Mouse (Mus musculus) neural tube, embryonic 13.5 days (tissue): ENCODE results near the gene Shc1. TPM values are rescaled to one million over a fixed set of nuclear protein-coding genes. Genes with fewer than 3 reads are reported as not detected.

Source experiments
- ATAC-seq: fragments of 200-750 bp; cut with Nextera tagmentation; 2 replicates; pipeline ENCODE4 v1.8.0; 2017; ENCODE audit warnings: low read depth, mild to moderate bottlenecking, moderate TSS enrichment, moderate library complexity
- H3K27ac ChIP-seq: fragments of 300-500 bp; sonication (generic); replicated peaks from 2 replicates; pipeline ENCODE4 v1.5.1; 2015; ENCODE audit warnings: moderate library complexity, mild to moderate bottlenecking, inconsistent platforms
- H3K27me3 ChIP-seq: fragments of 300-500 bp; sonication (generic); 2 replicates; pipeline ENCODE4 v1.6.1; 2015; ENCODE audit warnings: mild to moderate bottlenecking, inconsistent platforms
- H3K36me3 ChIP-seq: fragments of 300-500 bp; sonication (generic); 2 replicates; pipeline ENCODE4 v1.6.1; 2015; ENCODE audit warnings: mild to moderate bottlenecking, inconsistent platforms
- H3K4me1 ChIP-seq: fragments of 300-500 bp; sonication (generic); replicated peaks from 2 replicates; pipeline ENCODE4 v1.6.1; 2015; ENCODE audit warnings: inconsistent platforms
- H3K4me2 ChIP-seq: fragments of 300-500 bp; sonication (generic); 2 replicates; pipeline ENCODE4 v1.6.1; 2015; ENCODE audit warnings: inconsistent platforms, mild to moderate bottlenecking, moderate library complexity
- H3K4me3 ChIP-seq: fragments of 300-500 bp; sonication (generic); 2 replicates; pipeline ENCODE4 v1.5.1; 2015; ENCODE audit warnings: mild to moderate bottlenecking, inconsistent platforms
- H3K9ac ChIP-seq: fragments of 300-500 bp; sonication (generic); 2 replicates; pipeline ENCODE4 v1.6.1; 2015; ENCODE audit warnings: moderate library complexity, mild to moderate bottlenecking, inconsistent platforms
- H3K9me3 ChIP-seq: fragments of 300-500 bp; sonication (generic); 2 replicates; pipeline ENCODE4 v1.6.1; 2016; ENCODE audit warnings: inconsistent platforms
- WGBS: fragments of 180-500 bp; shearing (Covaris S2); methylation state at CpG from one replicate; pipeline ENCODE4 v1.1.7; 2015; 5-methylcytosine and 5-hydroxymethylcytosine counted together
- polyA plus RNA-seq: library from polyadenylated mRNA; unstranded; fragments of >200 nt; fragmentation: Nextera tagmentation; extraction: Ambion mirVana; gene quantifications from 2 replicates; pipeline ENCODE4 v1.2.1, GENCODE M21; 2015

Gene Shc1
- polyA plus RNA-seq, 1 experiment from 2014 or later = 41.8 TPM

DNA sequence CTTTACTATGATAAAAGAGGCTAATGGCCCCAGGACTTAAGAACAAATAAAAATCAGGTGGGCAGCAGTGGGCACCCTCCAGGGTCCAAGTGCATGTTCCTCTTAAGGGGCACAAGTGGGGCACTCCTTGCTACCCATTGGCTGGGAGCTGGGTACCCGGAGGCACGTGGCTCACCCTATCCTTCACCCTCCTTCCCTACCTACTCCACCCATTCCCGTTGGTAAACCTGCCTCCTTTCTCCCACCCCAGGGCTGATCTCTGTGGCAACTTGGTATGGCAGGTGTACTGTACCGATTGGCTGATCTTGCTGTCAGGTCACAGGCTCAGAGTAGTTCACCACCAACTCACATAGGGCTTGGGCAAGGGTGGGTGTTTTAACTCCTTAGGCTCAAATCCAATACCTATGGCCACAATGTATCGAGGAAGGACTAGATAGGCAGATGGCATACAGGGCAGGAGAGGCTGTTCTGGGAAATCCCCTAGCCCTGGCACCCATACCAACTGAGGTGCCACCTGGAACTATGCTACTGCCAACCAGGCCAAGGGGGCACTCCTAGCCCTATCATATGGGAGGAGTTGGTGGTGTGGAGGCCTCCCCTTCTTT lies 34.5 kb upstream of the Shc1 start:
- ATAC-seq = no peak
- 84% methylated on average over 5 of the region's 5 CpGs for WGBS
- Histone ChIP-seq H3K9me3 (no peaks in the 10 kb centered on the region), H3K27me3 (0 out of 2 replicates have a peak, but pooled peaks cover 5% of the 10 kb centered on the region), H3K27ac (no peak overlapping the region), H3K4me3 (no peak overlapping the region), H3K4me2 (no peak overlapping the region), H3K36me3 (no peaks in the 10 kb centered on the region), H3K9ac (no peak overlapping the region), H3K4me1 (peaks cover 15% of the 10 kb centered on the region)

GRCm38 (mm10) chr3:89384331-89385076 lies 33.7 kb upstream of the Shc1 start:
- Histone ChIP-seq H3K36me3 (no peaks in the 10 kb centered on the region), H3K4me1 (peaks cover 9% of the 10 kb centered on the region; the same call in 1 of the 2 replicates), H3K4me3 (no peak overlapping the region), H3K27me3 (0 out of 2 replicates have a peak, but pooled peaks cover 5% of the 10 kb centered on the region), H3K9me3 (no peaks in the 10 kb centered on the region), H3K27ac (no peak overlapping the region), H3K9ac (no peak overlapping the region), H3K4me2 (no peak overlapping the region)
- no peak for ATAC-seq
- 81% methylated on average over 11 of the region's 12 CpGs for WGBS

- Histone ChIP-seq H3K36me3 (no peaks in the 10 kb centered on the region), H3K9me3 (no peaks in the 10 kb centered on the region), H3K4me2 (no peak overlapping the region), H3K27ac (no peak overlapping the region), H3K9ac (no peak overlapping the region), H3K27me3 (0 out of 2 replicates have a peak, but pooled peaks cover 5% of the 10 kb centered on the region), H3K4me3 (no peak overlapping the region), H3K4me1 (peaks cover 8% of the 10 kb centered on the region; the same call in 1 of the 2 replicates)
- 55% methylated on average over 11 of the region's 11 CpGs for WGBS
- no peak for ATAC-seq
Measured at GRCm38 (mm10) chr3:89385451-89385850, 32.8 kb upstream of the Shc1 start.

GRCm38 (mm10) chr3:89386438-89387420 lies 31.5 kb upstream of the Shc1 start:
- H3K27ac ChIP-seq = no peak overlapping the region
- no peaks in the 10 kb centered on the region for H3K9me3 ChIP-seq
- H3K9ac ChIP-seq = no peak overlapping the region
- H3K27me3 ChIP-seq = 0 out of 2 replicates have a peak, but pooled peaks cover 5% of the 10 kb centered on the region
- no peak overlapping the region for H3K4me2 ChIP-seq
- WGBS = 55% methylated on average over 17 of the region's 17 CpGs
- no peaks in the 10 kb centered on the region for H3K36me3 ChIP-seq
- no peak overlapping the region for H3K4me3 ChIP-seq
- no peak for ATAC-seq
- H3K4me1 ChIP-seq = peaks cover 21% of the 10 kb centered on the region

- ATAC-seq = no peak
- Histone ChIP-seq H3K4me3 (no peak overlapping the region), H3K9ac (no peak overlapping the region), H3K27me3 (peaks cover 12% of the 10 kb centered on the region), H3K36me3 (no peaks in the 10 kb centered on the region), H3K4me1 (peaks cover 30% of the 10 kb centered on the region), H3K4me2 (no peak overlapping the region), H3K27ac (no peak overlapping the region), H3K9me3 (no peaks in the 10 kb centered on the region)
- WGBS = 85% methylated on average over 11 of the region's 11 CpGs
Measured at GRCm38 (mm10) chr3:89387632-89388031, 30.6 kb upstream of the Shc1 start.

DNA sequence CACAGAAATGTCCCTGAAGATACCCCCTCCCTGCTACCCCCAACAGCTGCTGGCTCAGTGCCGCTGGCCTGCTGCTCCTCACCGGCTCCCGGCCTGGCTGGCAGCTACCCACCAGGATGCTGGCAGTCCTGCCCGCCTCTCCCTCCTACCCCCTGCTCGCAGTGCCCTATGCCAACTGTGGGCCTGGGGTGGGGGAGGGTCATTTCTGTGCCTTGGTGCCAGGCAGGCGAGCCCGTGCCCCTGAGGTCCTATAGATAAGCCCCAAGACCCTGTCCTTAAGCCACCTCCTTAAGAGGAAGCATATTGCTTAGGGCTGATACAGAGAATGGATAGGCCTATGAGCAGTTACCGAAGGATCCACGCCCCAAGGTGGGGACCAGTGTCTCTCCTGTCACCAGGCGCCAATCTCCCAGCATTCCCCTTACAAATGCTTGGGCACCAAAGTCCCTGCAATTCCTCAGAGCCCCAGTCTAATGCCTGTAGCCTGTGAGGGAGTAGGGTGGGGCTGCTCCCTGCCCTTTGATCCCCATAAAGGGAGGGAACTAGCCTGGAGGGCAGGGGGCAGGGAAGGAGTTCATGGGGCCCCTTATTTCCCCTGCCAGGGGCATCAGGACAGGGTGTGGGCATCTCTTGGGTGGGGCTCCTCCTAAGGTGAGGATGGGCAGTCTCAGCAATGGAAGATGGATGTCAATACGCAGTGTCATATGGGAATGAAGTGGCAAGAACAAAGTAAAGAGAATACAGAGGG lies 29.9 kb upstream of the Shc1 start:
- ATAC-seq = no peak
- Histone ChIP-seq H3K9ac (no peak overlapping the region), H3K9me3 (no peaks in the 10 kb centered on the region), H3K36me3 (no peaks in the 10 kb centered on the region), H3K4me2 (no peak overlapping the region), H3K4me3 (no peak overlapping the region), H3K27ac (no peak overlapping the region), H3K4me1 (peaks cover 36% of the 10 kb centered on the region), H3K27me3 (peaks cover 16% of the 10 kb centered on the region)
- WGBS = 66% methylated on average over 11 of the region's 11 CpGs

DNA sequence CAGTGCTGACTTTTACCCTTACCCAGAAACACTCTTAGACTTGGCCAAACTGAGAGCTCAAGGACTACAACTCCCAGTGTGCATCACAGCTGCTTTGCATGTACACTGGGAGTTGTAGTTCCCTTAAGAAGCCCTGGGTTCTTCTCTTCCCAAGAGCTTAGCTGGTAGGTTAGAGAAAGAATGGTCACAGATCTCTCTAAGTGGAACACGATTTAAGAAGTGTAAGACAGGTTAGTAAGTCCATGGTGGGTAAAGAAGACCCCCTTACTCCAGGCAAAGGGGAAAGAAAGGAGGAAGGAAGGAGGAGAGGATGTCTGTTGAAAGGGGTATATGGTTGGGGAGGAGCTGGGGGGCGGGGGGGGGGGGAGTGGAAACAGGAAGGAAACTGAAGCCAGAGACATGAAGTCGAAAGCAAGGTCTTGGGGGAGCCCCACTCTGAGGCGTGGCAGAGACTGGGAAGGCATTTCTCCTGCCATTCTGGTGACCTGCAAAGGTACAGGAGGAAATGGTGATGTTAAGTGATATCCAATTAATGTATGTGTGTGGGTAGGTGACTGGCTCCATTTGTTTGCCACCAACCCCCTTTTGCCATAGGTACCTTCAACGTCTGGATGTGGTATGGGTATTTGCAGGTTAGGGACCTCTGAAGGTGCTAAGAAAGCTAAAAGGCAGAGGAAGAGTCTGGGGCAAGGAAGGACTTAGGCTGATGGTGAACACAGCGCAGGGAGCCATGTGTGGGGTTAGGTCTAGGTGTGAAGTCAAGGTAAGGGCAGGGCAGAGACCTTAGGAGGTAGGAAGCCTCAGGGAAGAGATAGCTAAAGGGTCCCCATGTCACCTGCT lies 29.1 kb upstream of the Shc1 start:
- H3K36me3 ChIP-seq = no peaks in the 10 kb centered on the region
- no peak overlapping the region for H3K4me2 ChIP-seq
- 62% methylated on average over 5 of the region's 6 CpGs for WGBS
- no peak overlapping the region for H3K4me3 ChIP-seq
- no peak overlapping the region for H3K27ac ChIP-seq
- no peak overlapping the region for H3K9ac ChIP-seq
- no peak for ATAC-seq
- peaks cover 44% of the 10 kb centered on the region for H3K4me1 ChIP-seq
- no peaks in the 10 kb centered on the region for H3K9me3 ChIP-seq
- H3K27me3 ChIP-seq = peaks cover 16% of the 10 kb centered on the region

DNA sequence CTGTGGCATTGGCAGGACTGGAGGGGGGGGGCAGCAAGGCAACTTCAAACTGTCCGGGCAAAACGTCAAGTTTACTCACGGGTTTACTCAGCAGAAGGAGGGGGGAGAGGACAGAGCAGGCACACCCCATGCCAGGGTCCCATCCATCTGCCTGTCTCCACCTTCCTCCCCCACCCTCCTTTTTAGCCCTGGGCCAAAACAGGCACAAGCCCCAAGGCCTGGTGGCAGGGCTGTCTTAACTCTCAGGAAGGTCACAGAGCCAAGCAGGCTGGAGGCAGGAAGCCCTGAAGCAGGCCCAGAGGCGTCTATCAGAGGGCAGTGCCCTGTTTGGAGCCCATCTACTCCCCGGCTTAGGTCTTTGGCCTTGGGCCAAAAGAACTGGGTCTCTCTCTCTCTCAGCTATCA lies 28.1 kb upstream of the Shc1 start:
- H3K4me3 ChIP-seq = no peak overlapping the region
- H3K9me3 ChIP-seq = no peaks in the 10 kb centered on the region
- no peak for ATAC-seq
- no peak overlapping the region for H3K27ac ChIP-seq
- no peaks in the 10 kb centered on the region for H3K36me3 ChIP-seq
- peaks cover 54% of the 10 kb centered on the region for H3K4me1 ChIP-seq
- no peak overlapping the region for H3K9ac ChIP-seq
- peaks cover 24% of the 10 kb centered on the region for H3K27me3 ChIP-seq
- WGBS = 51% methylated on average over 5 of the region's 5 CpGs
- no peak overlapping the region for H3K4me2 ChIP-seq

- H3K27ac ChIP-seq = no peak overlapping the region
- H3K9ac ChIP-seq = peak overlapping the region; percentile 71
- peaks cover 28% of the 10 kb centered on the region for H3K27me3 ChIP-seq
- peaks cover 62% of the 10 kb centered on the region for H3K4me1 ChIP-seq
- no peaks in the 10 kb centered on the region for H3K9me3 ChIP-seq
- H3K4me2 ChIP-seq = peak overlapping the region; percentile 99
- no peaks in the 10 kb centered on the region for H3K36me3 ChIP-seq
- peak overlapping the region; percentile 51 for H3K4me3 ChIP-seq
- WGBS = 8% methylated on average over 19 of the region's 19 CpGs
- no peak for ATAC-seq
Measured at GRCm38 (mm10) chr3:89390699-89391662, 27.3 kb upstream of the Shc1 start.
